Mouse (Mus musculus) liver, postnatal 0 days (tissue): Measurements from ENCODE around the gene Gm14137.

Experiments used
- CTCF ChIP-seq: sonication (generic); IDR thresholded peaks from 2 replicates; pipeline ENCODE4 v1.5.1; 2016; ENCODE audit warnings: antibody characterized with exemption, low read depth
- EP300 ChIP-seq: IDR thresholded peaks from 2 replicates; pipeline ENCODE4 v1.6.1; 2016; ENCODE audit warnings: antibody characterized with exemption, low read depth, mild to moderate bottlenecking

DNA sequence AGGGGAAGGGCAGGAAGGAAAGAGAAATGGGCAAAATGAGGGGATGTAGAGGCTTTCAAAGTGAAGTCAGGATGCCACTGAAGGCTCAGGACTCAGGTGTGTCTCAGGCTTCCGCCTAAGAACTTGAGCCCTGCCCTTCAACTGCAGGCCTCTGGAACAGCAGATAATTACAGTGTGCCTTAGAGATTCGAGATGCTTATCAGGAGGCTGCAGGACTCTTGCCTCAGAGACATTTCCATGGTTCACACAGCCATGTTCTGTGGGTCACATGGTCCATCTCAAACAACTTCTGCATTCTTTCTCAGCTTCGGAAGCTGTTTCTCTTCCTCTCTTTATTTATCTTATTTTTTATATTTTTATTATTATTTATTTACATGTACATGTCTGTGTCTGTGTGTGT is 11.2 kb upstream of the Gm14137 start:
- no peak for TF ChIP-seq CTCF
- peak; percentile 35; the same call in 1 of the 2 replicates for TF ChIP-seq EP300
